Mouse (Mus musculus): ENCODE measurements around the gene Cdkn2c. TPM values are rescaled to one million over a fixed set of nuclear protein-coding genes. Genes with fewer than 3 reads are reported as not detected.

The Cdkn2c gene
- polyA plus RNA-seq, 1 experiment from 2014 or later, result 18.5 TPM

Other genes starting within 250 kb of the Cdkn2c start
- gene Rnf11, start 182.5 kb downstream of the Cdkn2c start, polyA plus RNA-seq (2015; fragmentation: Nextera tagmentation; extraction: Ambion mirVana), result 41.1 and 41.5 TPM in 2 replicates
- not detected in 2 replicates for gene 4930522H14Rik, start 135.9 kb downstream of the Cdkn2c start, polyA plus RNA-seq (2015; fragmentation: Nextera tagmentation; extraction: Ambion mirVana)
- gene Faf1, start 9.4 kb upstream of the Cdkn2c start, polyA plus RNA-seq (2015; fragmentation: Nextera tagmentation; extraction: Ambion mirVana), result 18.5 and 19.2 TPM in 2 replicates